Mouse (Mus musculus) myocyte (in vitro differentiated cells): ENCODE results near the gene Id3.

ENCODE experiments used
- CEBPB ChIP-seq: IDR thresholded peaks from 2 replicates; pipeline ENCODE4 v1.6.1; 2011; ENCODE audit warnings: mild to moderate bottlenecking, moderate library complexity; ENCODE audit not compliant: poor library complexity, insufficient read depth, severe bottlenecking
- MAX ChIP-seq: IDR thresholded peaks from one replicate; pipeline ENCODE4 v1.6.1; 2011; ENCODE audit warnings: low read depth, mild to moderate bottlenecking, control low read depth
- POLR2A ChIP-seq: IDR thresholded peaks from one replicate; pipeline ENCODE4 v1.6.1; 2011; ENCODE audit warnings: low read depth, mild to moderate bottlenecking, control low read depth, moderate library complexity; ENCODE audit not compliant: insufficient read length
- POLR2AphosphoS2 ChIP-seq: IDR thresholded peaks from one replicate; pipeline ENCODE4 v1.6.1; 2011; ENCODE audit warnings: low read depth, control low read depth; ENCODE audit not compliant: insufficient read length
- TCF12 ChIP-seq: IDR thresholded peaks from one replicate; pipeline ENCODE4 v1.6.1; 2011; ENCODE audit warnings: mild to moderate bottlenecking, control low read depth; ENCODE audit not compliant: poor library complexity, insufficient read depth, severe bottlenecking

GRCm38 (mm10) chr4:136123111-136123791 lies 20.0 kb upstream of the Id3 start:
- TF ChIP-seq TCF12 (no peak), POLR2AphosphoS2 (peak; percentile 18), POLR2A (peak; percentile 48), CEBPB (peak; percentile 56; the same call in 1 of the 2 replicates), MAX (no peak)
